In the genomic region with DNA sequence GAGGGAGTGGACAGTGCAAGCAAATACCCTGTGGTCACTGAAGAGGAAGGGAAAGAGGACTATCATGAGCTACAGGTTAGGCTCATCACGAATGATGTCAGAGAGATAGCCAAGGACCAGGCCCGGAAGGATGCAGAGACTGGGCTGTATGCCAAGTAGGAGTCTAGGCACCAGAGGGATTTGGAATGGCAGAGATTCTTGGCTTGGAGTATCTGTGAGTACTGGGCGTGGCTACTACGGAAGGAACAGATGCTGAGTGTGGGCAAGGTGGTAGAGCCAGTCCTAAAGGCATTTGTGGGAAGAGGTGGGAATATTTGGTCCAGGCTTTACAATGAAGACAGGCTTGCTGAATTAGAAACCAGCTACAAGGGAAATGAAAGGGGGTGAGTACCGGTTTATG, we compare ENCODE assay signal across 18 mouse cellular contexts.
A peak's percentile ranks its signal among the peaks of the same experiment; 100 is the strongest.
DNase-seq lines count a peak whose midpoint lies in the region; ATAC-seq lines count a peak whose summit lies in the region.
"Had no signal": no experiment of that assay in that cellular context is flagged by ENCODE, and none has a peak within 500 bp of the region (broad histone marks: within the 10 kb centered on the region; RNA-seq: fewer than 3 reads in every experiment).

No protein-coding gene starts in this region.

- H3K4me1 ChIP-seq in midbrain, embryonic 11.5 days (ENCODE audit: control insufficient read depth, insufficient read depth, low read length): no peaks in the 10 kb centered on the region
- 0 out of 2 replicates have a peak, but pooled peaks cover 3% of the 10 kb centered on the region for H3K4me1 ChIP-seq in midbrain, embryonic 14.5 days (ENCODE audit: control insufficient read depth, insufficient read depth, low read length)
- H3K4me1 ChIP-seq: embryonic facial prominence, embryonic 15.5 days; liver, embryonic 13.5 days had no signal

- peak; percentile 77 for DNase-seq in midbrain, embryonic 11.5 days (ENCODE audit: low spot score, missing footprints)
- no peak for DNase-seq in midbrain, embryonic 14.5 days
- DNase-seq in cerebellum, adult 11 months: peak; percentile 29
- peak; percentile 65 for DNase-seq in cerebellum, adult 9-10 months
- DNase-seq in left cerebral cortex, postnatal 4 days: peak; percentile 48
- DNase-seq in spleen, adult 18-20 months: no peak
- DNase-seq in spleen, postnatal 10 days (ENCODE audit: low spot score in 2 of 2): no peak
- no peak for DNase-seq in testis, postnatal 10 days (ENCODE audit: low spot score)
- DNase-seq: gastrocnemius, postnatal 14 days; kidney, adult 18-20 months; kidney, postnatal 4 days; liver, embryonic 13.5 days; lung, postnatal 10 days; thymus, postnatal 25 days had no signal

- no peaks in the 10 kb centered on the region for H3K9me3 ChIP-seq in midbrain, embryonic 11.5 days (ENCODE audit: control insufficient read depth, low read length)
- no peaks in the 10 kb centered on the region for H3K9me3 ChIP-seq in midbrain, embryonic 14.5 days (ENCODE audit: control insufficient read depth, low read length)
- H3K9me3 ChIP-seq: embryonic facial prominence, embryonic 15.5 days; forebrain, embryonic 12.5 days; heart, embryonic 13.5 days; liver, embryonic 13.5 days had no signal

- H3K36me3 ChIP-seq in midbrain, embryonic 11.5 days (ENCODE audit: control insufficient read depth, insufficient read depth, low read length): no peaks in the 10 kb centered on the region
- H3K36me3 ChIP-seq in midbrain, embryonic 14.5 days (ENCODE audit: control insufficient read depth, insufficient read depth, low read length): no peaks in the 10 kb centered on the region
- H3K36me3 ChIP-seq: embryonic facial prominence, embryonic 15.5 days; forebrain, embryonic 12.5 days; heart, embryonic 13.5 days; liver, embryonic 13.5 days had no signal

- no peak overlapping the region for H3K4me2 ChIP-seq in midbrain, embryonic 11.5 days
- no peak overlapping the region for H3K4me2 ChIP-seq in midbrain, embryonic 14.5 days (ENCODE audit: low read length)
- H3K4me2 ChIP-seq: embryonic facial prominence, embryonic 15.5 days; forebrain, embryonic 12.5 days; heart, embryonic 13.5 days; liver, embryonic 13.5 days had no signal

- intact Hi-C loops in left cerebral cortex, postnatal 4 days (cut with DNase I): no loop called here

- no peak for ATAC-seq in midbrain, embryonic 11.5 days (ENCODE audit: low FRiP score)
- no peak for ATAC-seq in midbrain, embryonic 14.5 days (ENCODE audit: low FRiP score, low TSS enrichment)

- no peaks in the 10 kb centered on the region for H3K27me3 ChIP-seq in midbrain, embryonic 11.5 days (ENCODE audit: control insufficient read depth, insufficient read depth, low read length)
- H3K27me3 ChIP-seq in midbrain, embryonic 14.5 days (ENCODE audit: control insufficient read depth, insufficient read depth, low read length): no peaks in the 10 kb centered on the region
- H3K27me3 ChIP-seq: CH12.LX; embryonic facial prominence, embryonic 15.5 days; forebrain, embryonic 12.5 days; heart, embryonic 13.5 days; liver, embryonic 13.5 days had no signal

- 86% methylated on average over 5 of the region's 5 CpGs for WGBS in midbrain, embryonic 11.5 days
- 82% methylated on average over 5 of the region's 5 CpGs for WGBS in midbrain, embryonic 14.5 days

- H3K27ac ChIP-seq in midbrain, embryonic 11.5 days (ENCODE audit: low read depth, low read length): no peak overlapping the region
- no peak overlapping the region for H3K27ac ChIP-seq in midbrain, embryonic 14.5 days (replicated peaks; ENCODE audit: low read depth, low read length)
- H3K27ac ChIP-seq: embryonic facial prominence, embryonic 15.5 days; forebrain, embryonic 12.5 days; heart, embryonic 13.5 days; liver, embryonic 13.5 days had no signal

- no peak overlapping the region for H3K4me3 ChIP-seq in midbrain, embryonic 11.5 days (ENCODE audit: low read depth, low read length)
- H3K4me3 ChIP-seq in midbrain, embryonic 14.5 days (replicated peaks; ENCODE audit: low read depth, low read length): no peak overlapping the region
- H3K4me3 ChIP-seq: embryonic facial prominence, embryonic 15.5 days; forebrain, embryonic 12.5 days; heart, embryonic 13.5 days; liver, embryonic 13.5 days had no signal

- H3K9ac ChIP-seq in midbrain, embryonic 11.5 days (ENCODE audit: low read length): no peak overlapping the region
- H3K9ac ChIP-seq in midbrain, embryonic 14.5 days (replicated peaks; ENCODE audit: low read length): no peak overlapping the region
- H3K9ac ChIP-seq: embryonic facial prominence, embryonic 15.5 days; forebrain, embryonic 12.5 days; heart, embryonic 13.5 days; liver, embryonic 13.5 days had no signal

Comparison
In these comparisons a context has a peak if more than half of its experiments do, and no peak if none do; other contexts are left out.
1. DNase-seq: peak in midbrain, embryonic 11.5 days (single experiment), cerebellum, adult 11 months (single experiment), cerebellum, adult 9-10 months (single experiment) and left cerebral cortex, postnatal 4 days (single experiment); none in midbrain, embryonic 14.5 days (single experiment), spleen, adult 18-20 months (0 of 2), spleen, postnatal 10 days (0 of 2) and testis, postnatal 10 days (single experiment).